Mouse (Mus musculus): ENCODE measurements around the gene Slc40a1. TPM values are rescaled to one million over a fixed set of nuclear protein-coding genes. Genes with fewer than 3 reads are reported as not detected.

The Slc40a1 gene
- 38.2 and 43.1 TPM in 2 replicates for polyA plus RNA-seq (2012; ENCODE audit: low replicate concordance)

DNA sequence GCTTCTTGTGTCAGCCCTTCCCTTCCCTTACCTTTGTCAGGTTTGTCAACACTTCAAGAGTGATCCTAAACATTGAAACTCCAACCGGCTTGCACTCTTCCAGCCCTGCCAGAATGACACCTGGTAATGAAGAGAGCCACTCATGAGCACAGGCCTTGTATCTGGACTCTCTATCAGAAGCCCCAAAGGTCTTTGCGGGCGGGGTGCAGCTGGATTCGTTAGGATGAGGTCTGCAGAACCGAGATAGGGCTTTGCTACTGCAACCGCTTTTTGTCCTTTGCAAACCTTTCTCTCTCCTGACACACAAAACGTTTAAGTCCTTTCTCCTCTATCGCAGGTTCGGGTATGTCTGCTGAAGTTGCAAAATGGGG is at the start of gene Slc40a1:
Gene Slc40a1, minus strand, starts transcription at position 131 of the 371 bp plus-strand sequence.

DNA sequence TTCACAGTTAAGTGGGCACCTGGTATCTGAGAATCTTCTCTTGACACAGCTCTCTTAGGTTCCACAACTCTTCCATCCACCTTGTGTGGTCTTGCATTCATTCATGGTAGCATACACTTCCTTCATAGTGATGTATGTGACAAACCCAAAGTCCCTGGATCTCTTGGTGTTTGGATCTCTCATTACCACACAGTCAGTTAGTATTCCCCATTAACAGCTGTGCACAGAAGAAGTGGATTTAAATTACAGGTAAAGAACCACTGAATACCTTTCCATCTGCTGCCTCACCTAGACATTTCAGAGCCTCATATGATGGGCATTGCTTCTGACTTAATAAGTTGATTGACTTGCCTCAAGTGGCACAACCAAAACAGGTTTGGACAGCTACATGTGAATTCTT is 36.1 kb downstream of the Slc40a1 start, which contains the start of gene Gm5269:
Gene Gm5269, minus strand, starts transcription at position 101 of the 400 bp plus-strand sequence.

Other genes with a start within 250 kb of the Slc40a1 start
- 4.8 and 11.6 TPM in 2 replicates for gene Wdr75, start 131.4 kb downstream of the Slc40a1 start, polyA plus RNA-seq (2012; ENCODE audit: low replicate concordance)
- not detected in 2 replicates for gene Gm5269, start 36.2 kb downstream of the Slc40a1 start, polyA plus RNA-seq (2012; ENCODE audit: low replicate concordance)
- 0.02 TPM in 1 of 2 replicates, not detected in the other for gene Dnah7b, start 139.8 kb upstream of the Slc40a1 start, polyA plus RNA-seq (2012; ENCODE audit: low replicate concordance)